Mouse (Mus musculus) brain, embryonic 14.5 days (tissue): ENCODE results near the gene Wbp1.

Experiments used
- CTCF ChIP-seq: fragments of 200-500 bp; IDR thresholded peaks from 2 replicates; pipeline ENCODE4 v1.5.1; 2012; ENCODE audit warnings: inconsistent platforms, mild to moderate bottlenecking, moderate library complexity, borderline replicate concordance; ENCODE audit not compliant: insufficient read depth, insufficient read length; ENCODE audit errors: extremely low read depth
- POLR2A ChIP-seq: fragments of 200-500 bp; IDR thresholded peaks from 2 replicates; pipeline ENCODE4 v1.6.1; 2012; ENCODE audit warnings: mild to moderate bottlenecking, inconsistent platforms, borderline replicate concordance; ENCODE audit not compliant: poor library complexity, insufficient read depth, insufficient read length, severe bottlenecking; ENCODE audit errors: extremely low read depth

GRCm38 (mm10) chr6:83142211-83142731 lies 20.9 kb upstream of the Wbp1 start:
- TF ChIP-seq POLR2A (no peak), CTCF (no peak)
